Mouse (Mus musculus) bone marrow macrophage, adult 2 months (primary cell): ENCODE measurements around the gene Hist1h3i. TPM values are rescaled to one million over a fixed set of nuclear protein-coding genes. Genes with fewer than 3 reads are reported as not detected.
"Not testable (repeated sequence)": the region's sequence is repeated elsewhere in the genome, so short reads cannot be mapped to it uniquely, and the experiment has no call there.

ENCODE experiments used
- H3K27ac ChIP-seq: 2 replicates; pipeline ENCODE4 v1.5.1; 2012; ENCODE audit warnings: low read depth, low read length; ENCODE audit not compliant: insufficient read depth
- H3K4me1 ChIP-seq: 2 replicates; pipeline ENCODE4 v1.6.1; 2012; ENCODE audit warnings: low read length; ENCODE audit not compliant: control insufficient read depth, insufficient read depth
- H3K4me3 ChIP-seq: 2 replicates; pipeline ENCODE4 v1.5.1; 2012; ENCODE audit warnings: mild to moderate bottlenecking, low read length, moderate library complexity; ENCODE audit not compliant: insufficient read depth
- CTCF ChIP-seq: IDR thresholded peaks from 2 replicates; pipeline ENCODE4 v1.5.1; 2012; ENCODE audit warnings: low read depth, mild to moderate bottlenecking, low read length, moderate library complexity
- POLR2A ChIP-seq: IDR thresholded peaks from 2 replicates; pipeline ENCODE4 v1.6.1; 2012; ENCODE audit warnings: mild to moderate bottlenecking, low read depth, low read length, borderline replicate concordance
- polyA plus RNA-seq: library from polyadenylated mRNA; stranded (reverse); fragments of >200 nt; gene quantifications from 2 replicates; pipeline ENCODE4 v1.2.4, GENCODE M21; 2012; ENCODE audit not compliant: missing spikeins, insufficient read depth, insufficient read length

The Hist1h3i gene
- polyA plus RNA-seq, 1 experiment = 4.4 TPM

DNA sequence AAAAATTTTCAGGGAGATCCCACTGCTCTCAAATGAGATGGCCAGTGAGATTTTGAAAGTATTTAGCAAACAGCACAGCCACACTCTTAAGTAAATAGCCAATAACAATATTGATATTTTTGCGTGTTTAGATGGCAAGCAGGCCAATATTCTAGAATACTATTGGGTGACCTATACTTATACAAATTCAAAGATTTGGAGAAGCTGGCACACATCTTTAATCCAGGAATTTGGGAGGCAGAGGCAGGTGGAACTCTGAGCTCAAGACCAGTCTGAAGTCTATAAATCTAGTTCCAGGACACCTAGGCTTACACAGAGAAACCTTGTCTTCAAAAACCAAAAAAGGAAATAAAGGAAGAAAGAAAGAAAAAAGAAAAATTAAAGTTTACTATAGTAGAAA is 1.5 kb downstream of the Hist1h3i start:
- TF ChIP-seq CTCF = no peak
- TF ChIP-seq POLR2A = no peak
- Histone ChIP-seq H3K4me1 (peaks cover 12% of the 10 kb centered on the region), H3K4me3 (no peak overlapping the region), H3K27ac (no peak overlapping the region)

DNA sequence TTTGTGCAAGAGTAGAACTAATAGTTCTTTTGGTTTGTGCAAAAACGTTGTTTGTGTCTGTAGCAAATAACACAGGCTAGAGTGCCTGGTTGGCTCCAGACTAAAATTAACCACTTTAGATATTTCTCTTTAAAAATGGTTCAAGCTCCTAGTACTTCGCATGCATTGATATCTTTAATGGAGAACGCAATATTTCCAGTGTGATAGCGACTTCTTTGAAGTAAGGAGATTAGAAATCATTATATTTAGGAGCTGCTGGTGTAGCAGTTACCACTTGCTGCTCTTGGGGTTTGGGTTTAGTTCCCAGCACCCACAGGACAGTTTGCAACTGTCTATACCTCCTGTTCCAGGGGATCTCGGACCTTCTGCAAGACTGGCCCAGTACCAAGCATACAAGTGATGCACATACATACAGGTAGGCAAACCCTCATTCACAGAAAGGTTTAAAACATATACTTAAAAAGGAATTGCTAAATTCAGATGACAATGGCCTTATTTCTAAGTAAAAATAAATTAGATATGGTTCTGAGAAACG is 2.1 kb downstream of the Hist1h3i start:
- Histone ChIP-seq H3K4me3 (no peak overlapping the region), H3K4me1 (peaks cover 11% of the 10 kb centered on the region)

DNA sequence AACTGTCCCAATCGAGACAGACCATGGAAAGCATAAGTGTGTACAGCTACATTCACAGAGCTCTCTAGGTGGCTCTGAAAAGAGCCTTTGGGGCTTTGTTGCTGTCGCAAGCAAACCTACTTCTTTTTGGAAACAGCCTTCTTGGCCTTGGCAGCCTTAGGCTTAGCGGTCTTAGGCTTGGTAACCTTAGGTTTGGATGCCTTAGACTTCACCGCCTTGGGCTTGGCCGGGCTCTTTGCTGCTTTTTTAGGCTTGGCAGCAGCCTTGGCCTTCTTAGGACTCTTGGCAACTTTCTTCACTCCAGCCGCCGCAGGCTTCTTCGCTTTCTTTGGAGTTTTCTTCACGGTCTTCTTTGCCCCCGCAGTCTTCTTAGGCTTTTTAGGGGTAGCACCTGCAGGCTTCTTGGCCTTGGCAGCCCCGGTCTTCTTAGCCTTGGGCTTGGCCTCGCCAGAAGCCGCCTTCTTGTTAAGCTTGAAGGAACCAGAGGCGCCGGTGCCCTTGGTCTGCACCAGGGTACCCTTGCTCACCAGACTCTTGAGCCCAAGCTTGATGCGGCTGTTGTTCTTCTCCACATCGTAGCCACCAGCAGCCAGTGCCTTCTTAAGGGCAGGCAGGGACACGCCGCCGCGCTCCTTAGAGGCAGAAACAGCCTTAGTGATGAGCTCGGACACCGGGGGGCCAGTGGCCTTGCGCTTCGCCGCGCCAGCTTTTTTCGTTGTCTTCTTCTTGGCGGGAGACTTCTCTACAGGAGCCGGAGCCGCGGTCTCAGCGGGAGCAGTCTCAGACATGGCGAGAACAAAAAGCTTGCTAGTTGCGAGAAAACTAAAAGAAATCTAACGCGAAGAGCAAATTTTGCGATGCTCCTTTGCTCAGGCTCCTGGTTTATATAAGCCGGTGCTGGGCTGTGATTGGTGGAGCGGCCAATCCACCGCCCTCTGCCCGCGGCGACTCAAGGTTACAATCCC is 3.1 kb downstream of the Hist1h3i start, which contains the start of gene Hist1h1b:
Gene Hist1h1b (minus strand): TSS at position 859 of the 965 bp plus-strand sequence.
- TF ChIP-seq POLR2A (no peak), CTCF (no peak)
- Histone ChIP-seq H3K4me1 (peaks cover 6% of the 10 kb centered on the region), H3K27ac (peak within 1 kb of the TSS; percentile 79), H3K4me3 (peak within 1 kb of the TSS; percentile 65)

More for the DNA sequence above, 2.1 kb downstream of the Hist1h3i start:
- peak overlapping the region; percentile 46; the same call in 1 of the 2 replicates for H3K27ac ChIP-seq
- no peak for TF ChIP-seq POLR2A
- TF ChIP-seq CTCF = no peak

GRCm38 (mm10) chr13:21778814-21779766 is 4.1 kb downstream of the Hist1h3i start:
- Histone ChIP-seq H3K4me1 (peaks cover 2% of the 10 kb centered on the region; the same call in 1 of the 2 replicates), H3K27ac (peak overlapping the region; percentile 79), H3K4me3 (peak overlapping the region; percentile 65)
- TF ChIP-seq POLR2A = no peak
- no peak for TF ChIP-seq CTCF

DNA sequence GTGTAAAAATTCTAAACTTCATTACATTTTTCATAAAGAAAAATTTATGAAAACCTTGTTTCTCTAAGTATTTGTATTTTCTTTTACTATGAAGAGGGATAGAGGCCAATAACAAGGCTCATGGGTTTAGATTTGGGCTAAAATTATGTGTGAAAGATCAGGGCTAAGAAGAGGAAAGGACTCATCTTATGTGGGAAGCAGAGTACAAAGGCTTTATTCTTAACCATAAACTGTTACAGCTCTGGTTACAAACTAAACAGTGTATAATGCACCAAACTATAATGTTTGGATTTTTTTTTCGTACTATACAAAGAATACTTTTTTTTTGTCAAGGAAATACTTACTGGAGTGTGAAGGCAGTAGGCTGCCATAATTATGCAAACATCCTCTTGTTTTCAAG is 27.5 kb downstream of the Hist1h3i start:
- Histone ChIP-seq H3K27ac (no peak overlapping the region), H3K4me3 (no peak overlapping the region)
- TF ChIP-seq POLR2A (no peak), CTCF (no peak)

DNA sequence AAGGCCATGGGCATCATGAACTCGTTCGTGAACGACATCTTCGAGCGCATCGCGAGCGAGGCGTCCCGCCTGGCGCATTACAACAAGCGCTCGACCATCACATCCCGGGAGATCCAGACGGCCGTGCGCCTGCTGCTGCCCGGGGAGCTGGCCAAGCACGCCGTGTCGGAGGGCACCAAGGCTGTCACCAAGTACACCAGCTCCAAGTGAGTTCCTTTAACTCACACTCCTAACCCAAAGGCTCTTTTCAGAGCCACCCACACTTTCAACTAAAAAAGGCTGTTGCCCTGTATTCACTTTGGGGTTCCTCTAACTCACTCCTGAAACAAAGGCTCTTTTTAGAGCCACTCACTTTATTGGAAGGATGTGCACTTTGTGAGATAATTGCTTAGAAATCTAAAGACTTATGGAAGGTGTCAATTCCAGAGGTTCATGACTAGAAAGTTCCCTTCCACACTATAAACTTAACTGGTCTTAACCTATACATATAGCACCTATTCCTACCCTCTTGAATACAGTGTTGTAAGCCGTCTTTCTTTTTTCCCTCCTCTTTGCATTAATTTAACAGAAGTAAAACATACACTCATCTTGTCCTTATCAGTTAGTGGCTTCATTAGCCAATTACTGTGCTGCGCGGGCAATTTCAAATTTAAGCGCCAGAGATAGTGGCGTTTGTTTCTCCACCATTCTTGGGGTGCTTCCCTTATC is 28.7 kb downstream of the Hist1h3i start:
- H3K27ac ChIP-seq = peak overlapping the region; percentile 77
- H3K4me3 ChIP-seq = peak overlapping the region; percentile 59
- not testable (repeated sequence) for H3K4me1 ChIP-seq

More for the DNA sequence above, 27.5 kb downstream of the Hist1h3i start:
- peaks cover 11% of the 10 kb centered on the region for H3K4me1 ChIP-seq

- 0 out of 2 replicates have a peak, but pooled peaks have one; percentile 54 for TF ChIP-seq POLR2A
- Histone ChIP-seq H3K4me3 (peak within 1 kb of the TSS; percentile 59), H3K27ac (peak within 1 kb of the TSS; percentile 79)
- not testable (repeated sequence) for H3K4me1 ChIP-seq
These were observed 29.5 kb downstream of the Hist1h3i start, which contains the start of the genes Hist1h2ak and Hist1h2bn for GRCm38 (mm10) chr13:21753524-21754285. Gene Hist1h2ak, minus strand, starts transcription at chr13:21753827. Gene Hist1h2bn, plus strand, starts transcription at chr13:21754123.

- Histone ChIP-seq H3K4me1 (peaks cover 11% of the 10 kb centered on the region), H3K27ac (peak overlapping the region; percentile 79), H3K4me3 (peak overlapping the region; percentile 53)
- no peak for TF ChIP-seq CTCF
These were observed 30.1 kb downstream of the Hist1h3i start for GRCm38 (mm10) chr13:21753051-21753523.
